Mouse (Mus musculus) kidney, adult 9 months (tissue): Measurements from ENCODE around the gene Olfr301.

Source experiments
- DNase-seq: peaks from one replicate; pipeline ENCODE4 v3.0.0; 2022

Olfr301 gene

DNA sequence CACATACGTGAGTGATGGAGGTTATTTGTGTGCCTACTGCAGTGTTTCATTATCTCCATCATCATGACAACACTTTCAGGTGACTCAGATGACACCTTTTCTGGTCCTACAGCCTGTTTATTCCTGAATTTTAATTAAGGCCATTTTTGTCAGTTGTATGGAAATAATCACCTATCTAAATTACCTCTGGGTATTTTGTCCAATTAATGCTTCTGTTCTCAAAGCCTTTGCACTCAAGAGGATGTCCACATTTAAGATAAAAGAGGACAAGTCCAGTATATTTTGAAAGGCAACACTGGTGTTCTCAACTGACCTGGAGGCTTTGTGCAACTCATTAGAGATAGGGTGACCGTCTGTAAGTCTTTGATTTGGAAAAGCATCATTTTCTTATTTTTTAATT lies at the start of gene Olfr301:
Gene Olfr301, plus strand, starts transcription at position 301 of the 400 bp plus-strand sequence.
- DNase-seq: no peak

DNA sequence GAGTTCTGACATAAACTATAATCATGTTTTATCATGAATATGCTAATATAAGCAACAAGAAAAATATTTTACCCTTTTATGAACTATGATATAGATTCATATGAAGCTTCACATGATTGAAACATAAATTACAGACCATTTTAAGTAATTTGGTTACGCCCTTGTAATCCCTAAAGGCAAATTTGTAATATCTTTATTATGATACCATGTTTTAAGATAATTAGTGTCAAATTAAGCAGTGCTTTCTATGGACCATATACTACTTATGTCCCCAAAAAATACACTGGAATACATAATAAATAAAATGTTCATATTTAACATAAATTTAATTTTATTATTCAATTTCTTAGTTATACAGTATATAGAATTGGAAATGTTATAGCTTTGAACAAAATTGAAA lies 36.8 kb upstream of the Olfr301 start, which contains the start of gene Olfr305:
Gene Olfr305, minus strand, starts transcription at position 101 of the 400 bp plus-strand sequence.
- no peak for DNase-seq

DNA sequence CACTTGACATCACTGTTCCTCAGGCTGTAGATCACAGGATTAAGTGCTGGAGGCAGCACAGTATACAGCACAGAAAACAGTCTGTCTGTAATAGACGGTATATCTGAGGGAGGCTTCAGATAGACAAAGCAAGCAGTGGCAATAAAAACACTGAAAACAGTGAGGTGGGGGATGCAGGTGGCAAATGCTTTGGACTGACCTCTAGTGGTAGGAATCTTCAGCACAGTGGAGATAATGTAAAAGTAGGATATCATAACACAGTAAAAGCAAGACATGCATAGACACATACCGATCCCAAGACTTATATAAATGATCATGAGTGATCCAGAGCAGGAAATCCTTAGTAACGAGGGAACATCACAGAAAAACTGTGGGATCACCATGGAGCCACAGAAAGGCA lies 17.9 kb upstream of the Olfr301 start:
- DNase-seq: peak; percentile 1

DNA sequence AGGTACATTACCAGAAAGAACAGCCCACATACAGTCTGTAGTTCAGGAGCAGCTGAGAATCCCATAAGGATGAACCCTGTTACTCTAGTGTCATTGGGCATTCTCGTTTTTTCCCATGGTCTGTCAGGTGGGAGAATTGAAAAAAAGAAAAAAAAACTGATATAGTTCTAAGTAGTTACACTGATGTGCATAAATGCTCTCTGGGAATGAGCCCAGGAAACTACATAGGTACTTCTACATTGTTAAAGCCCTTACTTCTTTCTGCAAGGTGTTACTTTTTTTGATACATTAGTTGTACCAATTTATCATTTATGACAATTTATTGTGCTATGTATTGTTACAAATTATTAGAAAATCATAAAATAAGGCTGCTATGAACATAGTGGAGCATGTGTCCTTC lies 17.1 kb upstream of the Olfr301 start, which contains the start of gene Olfr304:
Gene Olfr304, minus strand, starts transcription at position 101 of the 400 bp plus-strand sequence.
- no peak for DNase-seq

DNA sequence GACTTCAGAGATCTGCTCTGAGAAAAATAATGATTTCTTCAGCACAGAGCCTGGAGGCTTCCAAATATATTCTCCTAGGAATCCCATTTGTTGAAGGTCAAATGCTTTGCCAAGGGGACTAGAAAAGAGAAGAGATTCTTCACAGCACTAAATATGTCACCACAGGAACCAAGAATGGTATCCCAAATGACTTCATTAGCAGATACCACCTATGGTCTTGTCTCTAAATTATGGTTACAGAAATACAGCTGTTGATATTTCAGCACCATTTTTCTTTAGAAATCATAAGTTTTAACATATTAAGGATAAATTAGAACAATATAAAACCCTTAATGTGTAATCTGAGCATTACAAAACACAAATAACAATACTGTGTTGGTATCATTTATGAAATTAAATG lies 6.0 kb upstream of the Olfr301 start, which contains the start of gene Olfr303:
Gene Olfr303, minus strand, starts transcription at position 101 of the 400 bp plus-strand sequence.
- no peak for DNase-seq

DNA sequence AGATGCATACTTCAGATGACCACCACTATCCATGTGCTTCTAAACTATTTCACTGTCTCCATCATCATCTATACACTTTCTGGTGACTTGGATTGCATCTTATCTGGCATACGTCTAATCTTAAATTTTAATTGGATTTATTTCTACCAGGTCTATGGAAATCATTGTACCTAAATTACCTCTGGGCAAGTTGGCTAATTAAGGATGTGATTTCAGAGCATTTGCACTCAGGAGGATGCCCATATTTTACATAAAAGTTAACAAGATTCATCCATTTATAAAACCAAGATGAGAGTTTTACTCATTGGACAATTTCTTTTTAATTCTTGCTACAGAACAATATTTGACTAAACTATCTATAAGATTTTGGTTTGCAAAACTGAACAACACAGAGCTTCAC lies 56.0 kb downstream of the Olfr301 start, which contains the start of gene Olfr299:
Gene Olfr299, plus strand, starts transcription at position 301 of the 400 bp plus-strand sequence.
- no peak for DNase-seq
